Mouse (Mus musculus): ENCODE data around the gene Mmachc.
A peak's percentile ranks its signal among the peaks of the same experiment; 100 is the strongest.

Gene Mmachc

GRCm38 (mm10) chr4:116708201-116708764 is at the start of gene Mmachc, which contains the start of gene Ccdc163:
TSS of gene Mmachc (minus strand) at chr4:116708406.
TSS of gene Ccdc163 (plus strand) at chr4:116708509.
- DNase-seq (ENCODE audit: low spot score): peak; percentile 94

- DNase-seq (ENCODE audit: low spot score): no peak
Measured at GRCm38 (mm10) chr4:116749750-116750149, 41.5 kb upstream of the Mmachc start.

- DNase-seq (ENCODE audit: low spot score): no peak
Measured at GRCm38 (mm10) chr4:116738972-116739751, 31.0 kb upstream of the Mmachc start.

- DNase-seq (ENCODE audit: low spot score): no peak
Measured at GRCm38 (mm10) chr4:116734996-116735395, 26.8 kb upstream of the Mmachc start.

GRCm38 (mm10) chr4:116732355-116732754 is 24.1 kb upstream of the Mmachc start:
- DNase-seq (ENCODE audit: low spot score): no peak

GRCm38 (mm10) chr4:116731077-116731476 is 22.9 kb upstream of the Mmachc start:
- no peak for DNase-seq (ENCODE audit: low spot score)

- no peak for DNase-seq (ENCODE audit: low spot score)
Measured at GRCm38 (mm10) chr4:116729532-116729931, 21.3 kb upstream of the Mmachc start.

- DNase-seq (ENCODE audit: low spot score): no peak
Measured at GRCm38 (mm10) chr4:116727401-116727800, 19.2 kb upstream of the Mmachc start.

- no peak for DNase-seq (ENCODE audit: low spot score)
Measured at GRCm38 (mm10) chr4:116725444-116725843, 17.2 kb upstream of the Mmachc start.

- DNase-seq (ENCODE audit: low spot score): no peak
Measured at GRCm38 (mm10) chr4:116722230-116722629, 14.0 kb upstream of the Mmachc start.

GRCm38 (mm10) chr4:116721098-116721628 is 13.0 kb upstream of the Mmachc start:
- no peak for DNase-seq (ENCODE audit: low spot score)

GRCm38 (mm10) chr4:116720343-116721097 is 12.3 kb upstream of the Mmachc start, which contains the start of gene Tesk2:
TSS of gene Tesk2 (plus strand) at chr4:116720948.
- DNase-seq (ENCODE audit: low spot score): peak; percentile 93

GRCm38 (mm10) chr4:116719396-116719795 is 11.2 kb upstream of the Mmachc start:
- peak; percentile 51 for DNase-seq (ENCODE audit: low spot score)

- DNase-seq (ENCODE audit: low spot score): no peak
Measured at GRCm38 (mm10) chr4:116712536-116712935, 4.3 kb upstream of the Mmachc start.

- no peak for DNase-seq (ENCODE audit: low spot score)
Measured at GRCm38 (mm10) chr4:116710154-116710553, 1.9 kb upstream of the Mmachc start.

GRCm38 (mm10) chr4:116708791-116709390 is 685 bp upstream of the Mmachc start:
- DNase-seq (ENCODE audit: low spot score): no peak

GRCm38 (mm10) chr4:116707666-116708065 is 540 bp downstream of the Mmachc start:
- DNase-seq (ENCODE audit: low spot score): no peak

- no peak for DNase-seq (ENCODE audit: low spot score)
Measured at GRCm38 (mm10) chr4:116703804-116704203, 4.4 kb downstream of the Mmachc start.

- no peak for DNase-seq (ENCODE audit: low spot score)
Measured at GRCm38 (mm10) chr4:116700964-116701363, 7.2 kb downstream of the Mmachc start.

- DNase-seq (ENCODE audit: low spot score): no peak
Measured at GRCm38 (mm10) chr4:116698693-116699342, 9.4 kb downstream of the Mmachc start.

- no peak for DNase-seq (ENCODE audit: low spot score)
Measured at GRCm38 (mm10) chr4:116693785-116694184, 14.4 kb downstream of the Mmachc start.

- DNase-seq (ENCODE audit: low spot score): no peak
Measured at GRCm38 (mm10) chr4:116692146-116692545, 16.1 kb downstream of the Mmachc start.

All from layer of hippocampus, adult 9-10 months (tissue).